Mouse (Mus musculus) limb, embryonic 10.5 days (tissue): Measurements from ENCODE around the gene Lrrc18. TPM values are rescaled to one million over a fixed set of nuclear protein-coding genes. Genes with fewer than 3 reads are reported as not detected.

Experiments
- polyA plus RNA-seq: library from polyadenylated mRNA; unstranded; fragments of >200 nt; fragmentation: Nextera tagmentation; extraction: Ambion mirVana; gene quantifications from 2 replicates; pipeline ENCODE4 v1.2.1, GENCODE M21; 2016

Gene Lrrc18
- polyA plus RNA-seq, 1 experiment from 2014 or later, result 0.51 TPM

Other genes with a start within 250 kb of the Lrrc18 start
- gene Tmem273, start 205.4 kb upstream of the Lrrc18 start, polyA plus RNA-seq, result 0.15 TPM in 1 of 2 replicates, not detected in the other
- gene Fam170b, start 157.4 kb upstream of the Lrrc18 start, polyA plus RNA-seq, result 0.08 TPM in 1 of 2 replicates, not detected in the other
- 1.1 and 1.4 TPM in 2 replicates for gene Vstm4, start 134.6 kb upstream of the Lrrc18 start, polyA plus RNA-seq
- 0.15 and 0.16 TPM in 2 replicates for gene Wdfy4, start 194.1 kb downstream of the Lrrc18 start, polyA plus RNA-seq
- 2.4 and 3.9 TPM in 2 replicates for gene Arhgap22, start 222.6 kb downstream of the Lrrc18 start, polyA plus RNA-seq